Mouse (Mus musculus): ENCODE results near the gene Gpr18.
"Not testable (repeated sequence)": the region's sequence is repeated elsewhere in the genome, so short reads cannot be mapped to it uniquely, and the experiment has no call there.

The Gpr18 gene

DNA sequence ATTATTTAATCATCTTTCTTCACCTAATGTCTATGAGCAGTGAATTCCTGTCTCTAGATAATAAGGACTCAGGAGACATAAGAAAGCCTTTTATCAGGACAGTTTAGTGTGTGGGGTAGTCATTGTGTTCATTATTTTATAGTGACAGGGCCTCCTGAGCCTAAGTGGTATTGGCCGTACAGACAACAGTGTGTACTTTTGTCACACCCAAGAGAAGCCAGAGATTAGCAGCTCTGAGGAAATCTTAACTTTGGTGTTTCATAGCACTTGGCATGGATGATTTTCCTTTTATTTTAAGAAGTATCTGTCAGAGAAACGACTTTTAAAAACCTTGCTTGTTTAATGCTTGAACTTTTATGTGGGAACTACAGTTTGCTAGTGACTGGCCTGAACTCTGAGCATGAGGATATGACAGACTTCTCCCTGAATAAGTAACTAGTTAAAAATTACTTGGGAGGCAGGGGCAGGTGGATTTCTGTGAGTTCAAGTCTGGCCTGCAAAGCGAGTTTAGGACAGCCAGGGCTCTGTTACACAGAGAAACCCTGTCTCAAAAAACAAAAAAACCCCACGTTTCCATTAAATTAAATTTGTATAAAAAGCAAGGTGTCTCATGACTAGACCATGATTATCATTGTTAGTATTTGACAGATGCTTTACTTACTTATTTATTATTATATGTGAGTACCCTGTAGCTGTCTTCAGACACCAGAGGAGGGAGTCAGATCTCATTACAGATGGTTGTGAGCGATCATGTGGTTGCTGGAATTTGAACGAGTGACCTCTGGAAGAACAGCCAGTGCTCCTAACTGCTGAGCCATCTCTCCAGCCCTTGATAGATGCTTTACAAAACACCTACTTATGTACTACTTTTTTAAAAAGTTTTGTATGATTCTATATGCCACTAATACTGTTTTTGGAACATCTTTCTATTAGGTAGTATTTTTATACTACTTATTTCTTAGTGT is 19.2 kb downstream of the Gpr18 start:
- no peak for ATAC-seq (ENCODE audit: insufficient number of reproducible peaks, low FRiP score, low TSS enrichment)

- no peak for ATAC-seq (ENCODE audit: insufficient number of reproducible peaks, low FRiP score, low TSS enrichment)
Measured at GRCm38 (mm10) chr14:121895316-121895715, 20.3 kb downstream of the Gpr18 start.

GRCm38 (mm10) chr14:121894511-121895135 is 21.0 kb downstream of the Gpr18 start:
- ATAC-seq (ENCODE audit: insufficient number of reproducible peaks, low FRiP score, low TSS enrichment): no peak

DNA sequence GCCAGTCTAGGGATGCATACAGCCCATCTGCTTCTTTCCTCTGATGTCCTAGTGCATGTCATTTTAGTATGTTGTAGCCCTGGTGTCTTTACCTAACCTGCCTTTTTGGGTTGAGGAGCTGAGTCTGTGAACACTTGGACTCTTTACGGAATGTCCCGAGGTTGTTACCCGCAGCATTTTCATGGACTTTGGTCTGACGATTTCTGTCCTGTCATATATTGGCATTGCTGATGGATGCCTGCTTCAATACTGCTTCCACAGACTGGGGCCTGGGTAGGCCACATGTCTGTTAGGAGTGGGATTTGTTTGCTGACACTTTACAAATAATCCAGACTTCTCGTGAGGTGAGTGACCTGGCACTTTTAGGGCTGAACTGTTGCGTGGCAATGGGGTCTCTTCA is 21.8 kb downstream of the Gpr18 start:
- ATAC-seq (ENCODE audit: insufficient number of reproducible peaks, low FRiP score, low TSS enrichment): no peak

- no peak for ATAC-seq (ENCODE audit: insufficient number of reproducible peaks, low FRiP score, low TSS enrichment)
Measured at GRCm38 (mm10) chr14:121884150-121884797, 31.3 kb downstream of the Gpr18 start.

DNA sequence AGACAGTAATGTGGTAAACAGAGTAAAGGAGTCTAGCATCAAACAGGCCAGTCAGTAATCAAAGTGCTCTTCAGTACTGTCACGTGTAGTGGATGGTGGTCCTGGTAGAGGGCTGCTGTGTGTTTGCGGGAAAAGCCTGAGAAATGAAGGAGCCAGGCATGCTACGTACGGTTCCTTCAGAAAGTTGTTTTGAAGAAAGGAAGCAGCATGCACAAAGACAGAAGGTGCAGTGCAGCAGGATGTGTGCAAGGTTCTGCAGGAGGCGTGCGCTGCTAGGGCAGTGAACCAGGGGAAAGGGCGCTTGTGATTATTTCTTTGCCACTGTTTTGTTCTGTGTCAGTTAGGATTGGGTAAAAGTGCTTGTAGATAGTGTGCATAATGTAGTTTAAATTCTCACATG is 34.4 kb downstream of the Gpr18 start:
- ATAC-seq (ENCODE audit: insufficient number of reproducible peaks, low FRiP score, low TSS enrichment): no peak

- ATAC-seq (ENCODE audit: insufficient number of reproducible peaks, low FRiP score, low TSS enrichment): no peak
Measured at GRCm38 (mm10) chr14:121879266-121879840, 36.2 kb downstream of the Gpr18 start.

DNA sequence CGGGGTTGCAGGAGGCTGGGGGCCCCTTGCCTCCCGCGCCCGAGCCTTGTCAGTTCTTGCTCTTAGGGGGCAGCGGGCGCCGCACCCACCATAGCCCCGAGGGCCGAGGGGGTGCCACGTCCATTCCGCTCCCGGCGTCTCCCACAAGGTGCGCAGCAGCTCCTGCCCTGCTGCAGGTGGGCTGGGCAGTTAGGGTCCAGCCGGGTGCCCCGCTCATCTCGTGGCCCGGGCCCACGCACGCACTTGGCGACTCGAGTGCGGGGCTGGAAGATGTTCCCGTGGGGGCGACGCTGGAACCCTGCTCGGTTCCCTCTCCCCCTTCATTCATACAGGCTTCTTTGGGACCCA is 36.7 kb downstream of the Gpr18 start:
- peak; percentile 17; the same call in 1 of the 2 replicates for ATAC-seq (ENCODE audit: insufficient number of reproducible peaks, low FRiP score, low TSS enrichment)

DNA sequence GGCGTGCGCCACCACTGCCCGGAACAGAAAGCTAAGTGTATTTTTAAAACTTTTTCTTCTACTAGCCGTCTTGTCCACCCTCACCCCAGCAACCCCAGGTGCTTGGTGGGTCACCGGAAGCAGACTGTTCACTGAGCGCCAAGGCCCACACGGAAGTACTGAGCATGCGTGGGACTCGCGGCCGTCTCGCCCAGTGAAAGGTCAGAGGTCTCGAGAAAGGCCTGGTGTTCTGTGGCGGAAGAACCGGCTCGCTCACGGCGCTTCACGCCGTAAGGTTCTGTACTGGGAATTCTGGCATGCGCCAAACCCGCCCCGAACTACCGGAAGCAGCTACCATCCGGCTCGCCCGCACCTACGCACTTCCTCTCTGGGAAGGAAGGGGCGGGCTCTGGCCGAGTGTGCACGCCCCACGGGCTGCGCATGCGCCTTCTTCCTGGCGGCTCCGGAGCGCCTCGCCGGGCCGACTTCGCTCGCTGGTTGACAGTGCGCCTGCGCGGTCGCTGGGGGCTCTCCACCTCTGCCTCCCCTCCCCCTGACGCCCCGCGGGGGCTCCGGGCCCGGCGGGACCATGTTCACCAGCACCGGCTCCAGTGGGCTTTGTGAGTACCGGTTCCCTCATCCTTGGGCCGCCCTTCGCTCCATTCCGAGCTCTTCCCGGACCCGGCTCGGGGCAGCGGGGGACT is 37.3 kb downstream of the Gpr18 start, which contains the start of gene Ubac2:
Gene Ubac2 (plus strand): TSS at position 445 of the 683 bp plus-strand sequence.
- ATAC-seq (ENCODE audit: insufficient number of reproducible peaks, low FRiP score, low TSS enrichment): peak; percentile 97

DNA sequence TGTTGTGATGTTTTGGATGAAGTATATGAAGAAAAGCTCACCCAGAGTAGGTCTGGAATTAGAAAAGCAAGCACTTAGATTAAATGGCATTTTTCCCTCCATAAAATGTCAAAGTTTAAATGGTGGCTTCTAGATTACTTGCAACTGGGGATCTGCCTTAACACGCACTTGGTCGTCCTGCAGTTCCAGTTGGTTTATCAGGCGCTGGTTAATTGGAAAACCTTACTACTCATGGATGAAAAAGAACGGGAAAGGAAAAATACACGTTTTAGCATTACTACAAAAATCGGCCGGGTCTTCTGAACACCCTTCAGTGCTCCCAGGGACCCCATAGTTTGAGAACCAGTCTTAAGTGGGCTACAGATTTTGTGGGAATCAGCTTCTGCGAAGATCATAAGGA is 37.9 kb downstream of the Gpr18 start:
- no peak for ATAC-seq (ENCODE audit: insufficient number of reproducible peaks, low FRiP score, low TSS enrichment)

GRCm38 (mm10) chr14:121876860-121877259 is 38.7 kb downstream of the Gpr18 start:
- no peak for ATAC-seq (ENCODE audit: insufficient number of reproducible peaks, low FRiP score, low TSS enrichment)

DNA sequence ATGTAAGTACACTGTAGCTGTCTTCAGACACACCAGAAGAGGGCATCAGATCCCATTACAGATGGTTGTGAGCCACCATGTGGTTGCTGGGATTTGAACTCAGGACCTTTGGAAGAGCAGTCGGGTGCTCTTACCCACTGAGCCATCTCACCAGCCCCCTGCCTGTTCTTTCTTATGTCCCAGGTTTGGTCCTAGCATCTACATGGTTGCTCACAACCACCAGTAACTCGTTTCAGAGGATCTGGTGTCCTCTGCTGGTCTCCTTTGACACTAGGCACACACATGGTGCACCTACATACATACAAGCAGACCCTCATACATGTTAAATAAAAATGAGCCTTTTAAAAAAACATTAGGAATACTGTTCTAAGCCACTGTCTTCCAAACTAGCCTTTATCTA is 39.4 kb downstream of the Gpr18 start:
- not testable (repeated sequence) for ATAC-seq (ENCODE audit: insufficient number of reproducible peaks, low FRiP score, low TSS enrichment)

DNA sequence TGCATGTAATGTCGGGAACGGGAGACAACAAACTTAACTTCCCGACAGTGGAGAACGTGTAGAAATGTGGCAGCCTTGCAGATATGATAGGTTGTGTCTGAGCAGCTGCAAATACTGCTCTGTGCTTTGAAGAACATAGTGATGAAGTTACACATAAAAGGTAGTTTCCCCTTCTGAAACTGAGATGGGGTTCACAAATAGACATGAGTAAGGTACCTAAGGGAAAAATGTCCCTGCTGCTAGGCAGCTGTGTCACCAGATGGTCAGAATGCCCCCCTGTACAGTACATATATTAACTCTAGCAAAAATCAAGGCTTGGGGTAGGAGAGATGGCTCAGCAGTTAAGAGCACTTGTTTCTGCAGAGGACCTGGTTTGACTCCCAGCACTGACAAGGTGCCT is 41.9 kb downstream of the Gpr18 start:
- ATAC-seq (ENCODE audit: insufficient number of reproducible peaks, low FRiP score, low TSS enrichment): no peak

DNA sequence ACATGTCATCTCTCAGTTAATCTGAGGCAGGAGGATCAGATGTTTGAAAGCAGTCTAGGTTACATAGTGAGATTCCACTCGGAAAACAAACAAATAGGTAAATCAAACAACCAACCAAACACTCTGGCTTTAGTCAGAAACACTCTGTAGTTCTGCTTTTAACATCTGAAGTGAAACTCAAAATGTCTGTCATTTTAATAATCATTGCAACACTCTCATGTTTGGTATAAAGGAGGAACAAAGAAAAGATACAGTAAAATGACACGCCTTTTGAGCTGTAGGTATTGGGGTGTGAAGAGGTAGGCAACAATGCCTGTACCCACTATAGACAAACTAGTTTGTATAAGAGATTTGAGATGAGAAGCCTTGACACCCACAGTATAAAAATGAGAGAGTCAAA is 42.4 kb downstream of the Gpr18 start:
- ATAC-seq (ENCODE audit: insufficient number of reproducible peaks, low FRiP score, low TSS enrichment): no peak

- ATAC-seq (ENCODE audit: insufficient number of reproducible peaks, low FRiP score, low TSS enrichment): no peak
Measured at GRCm38 (mm10) chr14:121872760-121873159, 42.8 kb downstream of the Gpr18 start.

DNA sequence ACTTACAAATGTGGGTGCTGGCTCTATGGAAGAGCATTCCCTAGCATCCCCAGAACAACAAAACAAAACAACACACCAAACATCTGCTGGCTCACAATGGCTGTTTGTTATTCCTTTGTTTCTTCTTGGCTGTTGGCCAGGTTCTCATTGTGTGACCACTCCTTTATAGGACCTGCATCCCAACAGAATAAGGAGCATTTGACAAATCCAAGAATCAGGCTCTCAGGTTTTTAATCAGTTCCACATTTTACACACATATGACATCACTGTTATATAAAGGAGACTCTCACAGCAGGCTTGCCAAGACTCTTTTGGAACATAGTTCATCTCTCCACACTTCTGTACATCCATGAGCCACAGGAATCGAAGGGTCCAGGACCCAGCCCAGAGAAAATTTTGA is 46.5 kb downstream of the Gpr18 start:
- no peak for ATAC-seq (ENCODE audit: insufficient number of reproducible peaks, low FRiP score, low TSS enrichment)

DNA sequence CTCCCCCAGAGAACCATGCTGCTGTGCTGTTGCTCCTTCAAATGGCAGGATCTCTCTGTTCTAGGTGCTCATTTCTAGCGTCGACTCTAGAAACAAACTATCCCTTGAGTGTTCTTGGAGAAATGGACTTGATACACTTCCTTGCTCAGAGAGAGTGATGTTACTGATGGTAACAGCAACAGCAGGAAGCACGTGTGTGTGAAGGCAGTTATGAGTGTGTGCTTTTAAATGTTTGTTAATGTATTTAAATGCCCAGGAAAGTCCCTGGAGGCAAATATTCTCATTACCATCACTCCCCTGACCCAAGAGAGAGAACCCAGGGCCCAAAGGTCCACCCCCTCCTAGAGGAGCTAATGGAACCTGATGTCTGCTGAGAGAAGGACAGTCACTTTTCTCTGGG is 49.0 kb downstream of the Gpr18 start:
- no peak for ATAC-seq (ENCODE audit: insufficient number of reproducible peaks, low FRiP score, low TSS enrichment)

DNA sequence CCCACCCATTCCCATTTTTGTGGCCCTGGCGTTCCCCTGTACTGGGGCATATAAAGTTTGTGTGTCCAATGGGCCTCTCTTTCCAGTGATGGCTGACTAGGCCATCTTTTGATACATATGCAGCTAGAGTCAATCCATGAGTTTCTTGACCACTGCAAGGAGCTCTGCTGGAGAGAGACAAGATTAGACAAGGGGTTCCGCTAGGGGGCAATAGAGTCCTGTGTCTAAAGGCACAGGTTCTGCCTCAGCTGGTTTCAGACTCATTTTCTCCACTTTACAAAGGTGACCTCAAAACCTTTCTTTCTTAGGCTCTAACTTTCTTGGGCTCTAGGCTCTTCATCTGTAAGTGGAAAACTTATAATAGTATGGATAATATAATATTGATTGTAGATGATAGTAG is 50.4 kb downstream of the Gpr18 start:
- not testable (repeated sequence) for ATAC-seq (ENCODE audit: insufficient number of reproducible peaks, low FRiP score, low TSS enrichment)

All from cerebellum, adult (tissue).